Mouse (Mus musculus): ENCODE results near the gene Gtf2a2.

The Gtf2a2 gene

GRCm38 (mm10) chr9:70069961-70070435, 57.6 kb downstream of the Gtf2a2 start:
- no peak for DNase-seq

GRCm38 (mm10) chr9:70072387-70072786, 60.0 kb downstream of the Gtf2a2 start:
- DNase-seq: no peak

All from kidney, adult 8-10 months (tissue).